Mouse (Mus musculus) adrenal gland, postnatal 0 days (tissue): ENCODE results near the gene 4930480E11Rik. TPM values are rescaled to one million over a fixed set of nuclear protein-coding genes. Genes with fewer than 3 reads are reported as not detected.

Experiments used
- polyA plus RNA-seq: library from polyadenylated mRNA; unstranded; fragments of >200 nt; fragmentation: Nextera tagmentation; extraction: Ambion mirVana; gene quantifications from 2 replicates; pipeline ENCODE4 v1.2.1, GENCODE M21; 2015

The 4930480E11Rik gene
- polyA plus RNA-seq, result not detected in 2 replicates

GRCm38 (mm10) chrX:78369343-78369742 lies at the start of gene 4930480E11Rik:
4930480E11Rik (plus strand) TSS chrX:78369643.

Other genes starting within 250 kb of the 4930480E11Rik start
- gene Gm5938, start 244.2 kb upstream of the 4930480E11Rik start, polyA plus RNA-seq, result not detected in 2 replicates
- gene Obp1b, start 182.9 kb upstream of the 4930480E11Rik start, polyA plus RNA-seq, result not detected in 2 replicates
- not detected in 2 replicates for gene Gm14743, start 123.7 kb upstream of the 4930480E11Rik start, polyA plus RNA-seq
- gene Prrg1, start 214.3 kb downstream of the 4930480E11Rik start, polyA plus RNA-seq, result 5.3 and 6.9 TPM in 2 replicates